In genomic region chr13:97099187-97099852, GRCm38 (mm10) we compare ENCODE assay signal across 10 mouse cellular contexts. TPM values are rescaled to one million over a fixed set of nuclear protein-coding genes. Genes with fewer than 3 reads are reported as not detected.
DNase-seq lines count a peak whose midpoint lies in the region; ATAC-seq and TF ChIP-seq lines count a peak whose summit lies in the region.
"Had no signal": no experiment of that assay in that cellular context is flagged by ENCODE, and none has a peak within 500 bp of the region (broad histone marks: within the 10 kb centered on the region; RNA-seq: fewer than 3 reads in every experiment).

Gm6169 (minus strand) TSS chr13:97099237.

- TF ChIP-seq CTCF in intestine, postnatal 0 days (IDR thresholded peaks at IDR 0.05; ENCODE audit: low read depth) = peak; percentile 90
- TF ChIP-seq CTCF in left cerebral cortex, adult 2 months (IDR thresholded peaks at IDR 0.05) = peak; percentile 61

- H3K9me3 ChIP-seq in intestine, postnatal 0 days (ENCODE audit: control insufficient read depth) = no peaks in the 10 kb centered on the region
- H3K9me3 ChIP-seq in intestine, embryonic 15.5 days = no peaks in the 10 kb centered on the region
- H3K9me3 ChIP-seq in hindbrain, embryonic 13.5 days = no peaks in the 10 kb centered on the region
- H3K9me3 ChIP-seq in midbrain, embryonic 16.5 days (replicated peaks; ENCODE audit: control insufficient read depth, low read length, poor library complexity, severe bottlenecking) = no peaks in the 10 kb centered on the region
- H3K9me3 ChIP-seq: neural tube, embryonic 13.5 days had no signal

- H3K4me3 ChIP-seq in intestine, postnatal 0 days (ENCODE audit: low read depth, low read length) = no peak within 1 kb of the TSS
- H3K4me3 ChIP-seq in intestine, embryonic 15.5 days (replicated peaks) = no peak within 1 kb of the TSS
- no peak within 1 kb of the TSS for H3K4me3 ChIP-seq in hindbrain, embryonic 13.5 days
- H3K4me3 ChIP-seq in left cerebral cortex, adult 2 months = no peak within 1 kb of the TSS
- H3K4me3 ChIP-seq in midbrain, embryonic 16.5 days (ENCODE audit: low read depth, low read length) = no peak within 1 kb of the TSS
- H3K4me3 ChIP-seq: erythroblast, embryonic 14.5 days; neural tube, embryonic 13.5 days had no signal

- WGBS in intestine, postnatal 0 days = 74% methylated on average over 18 of the region's 22 CpGs
- WGBS in intestine, embryonic 15.5 days = 68% methylated on average over 22 of the region's 22 CpGs
- WGBS in hindbrain, embryonic 13.5 days = 79% methylated on average over 22 of the region's 22 CpGs
- 75% methylated on average over 22 of the region's 22 CpGs for WGBS in midbrain, embryonic 16.5 days

- intact Hi-C loops in left cerebral cortex, adult 2 months (cut with DNase I) = no loop called here

- ATAC-seq in intestine, postnatal 0 days = no peak
- no peak for ATAC-seq in intestine, embryonic 15.5 days
- ATAC-seq in hindbrain, embryonic 13.5 days (ENCODE audit: low FRiP score) = 0 out of 2 replicates have a peak, but pooled peaks have one; percentile 52
- ATAC-seq in midbrain, embryonic 16.5 days = peak; percentile 42

- H3K4me2 ChIP-seq in intestine, postnatal 0 days (replicated peaks; ENCODE audit: low read depth) = no peak within 1 kb of the TSS
- H3K4me2 ChIP-seq in intestine, embryonic 15.5 days (replicated peaks) = no peak within 1 kb of the TSS
- no peak within 1 kb of the TSS for H3K4me2 ChIP-seq in hindbrain, embryonic 13.5 days
- no peak within 1 kb of the TSS for H3K4me2 ChIP-seq in midbrain, embryonic 16.5 days (ENCODE audit: low read length)
- H3K4me2 ChIP-seq: neural tube, embryonic 13.5 days had no signal

- no peaks in the 10 kb centered on the region for H3K4me1 ChIP-seq in intestine, postnatal 0 days (replicated peaks; ENCODE audit: control insufficient read depth, insufficient read depth, low read length)
- H3K4me1 ChIP-seq in intestine, embryonic 15.5 days (replicated peaks) = no peaks in the 10 kb centered on the region
- H3K4me1 ChIP-seq in hindbrain, embryonic 13.5 days (replicated peaks) = no peaks in the 10 kb centered on the region
- no peaks in the 10 kb centered on the region for H3K4me1 ChIP-seq in midbrain, embryonic 16.5 days (ENCODE audit: control insufficient read depth, insufficient read depth, low read length)
- H3K4me1 ChIP-seq: neural tube, embryonic 13.5 days had no signal

- no peak within 1 kb of the TSS for H3K9ac ChIP-seq in intestine, postnatal 0 days (ENCODE audit: low read depth, low read length)
- H3K9ac ChIP-seq in intestine, embryonic 15.5 days = no peak within 1 kb of the TSS
- H3K9ac ChIP-seq in hindbrain, embryonic 13.5 days = no peak within 1 kb of the TSS
- H3K9ac ChIP-seq in midbrain, embryonic 16.5 days (ENCODE audit: low read depth, low read length) = no peak within 1 kb of the TSS
- H3K9ac ChIP-seq: neural tube, embryonic 13.5 days had no signal

- no peaks in the 10 kb centered on the region for H3K36me3 ChIP-seq in intestine, postnatal 0 days (ENCODE audit: control insufficient read depth, insufficient read depth)
- H3K36me3 ChIP-seq in intestine, embryonic 15.5 days = no peaks in the 10 kb centered on the region
- peaks cover 13% of the 10 kb centered on the region; the same call in 1 of the 2 replicates for H3K36me3 ChIP-seq in hindbrain, embryonic 13.5 days
- H3K36me3 ChIP-seq in midbrain, embryonic 16.5 days (ENCODE audit: control insufficient read depth, insufficient read depth, low read length) = no peaks in the 10 kb centered on the region; the same call in 1 of the 2 replicates

- no peak within 1 kb of the TSS for H3K27ac ChIP-seq in intestine, postnatal 0 days (ENCODE audit: low read depth, low read length)
- no peak within 1 kb of the TSS for H3K27ac ChIP-seq in intestine, embryonic 15.5 days
- H3K27ac ChIP-seq in hindbrain, embryonic 13.5 days = no peak within 1 kb of the TSS
- no peak within 1 kb of the TSS for H3K27ac ChIP-seq in left cerebral cortex, adult 2 months
- no peak within 1 kb of the TSS for H3K27ac ChIP-seq in midbrain, embryonic 16.5 days (ENCODE audit: low read length)
- H3K27ac ChIP-seq: neural tube, embryonic 13.5 days had no signal

- no peaks in the 10 kb centered on the region for H3K27me3 ChIP-seq in intestine, postnatal 0 days (replicated peaks; ENCODE audit: control insufficient read depth, insufficient read depth, low read length)
- no peaks in the 10 kb centered on the region for H3K27me3 ChIP-seq in intestine, embryonic 15.5 days (replicated peaks)
- H3K27me3 ChIP-seq in hindbrain, embryonic 13.5 days = no peaks in the 10 kb centered on the region
- no peaks in the 10 kb centered on the region for H3K27me3 ChIP-seq in midbrain, embryonic 16.5 days (ENCODE audit: control insufficient read depth, insufficient read depth, low read depth, low read length)
- H3K27me3 ChIP-seq: neural tube, embryonic 13.5 days had no signal

- peak; percentile 70 for DNase-seq in adrenal gland, postnatal 10 days
- DNase-seq in embryo, embryonic 10 days (ENCODE audit: low spot score) = peak; percentile 68
- DNase-seq in left cerebral cortex, adult 2 months (ENCODE audit: extremely low spot score in 1 of 2, low spot score in 2 of 2) = peak; percentile 55 to 56
- peak; percentile 9 to 11 for DNase-seq in urinary bladder, postnatal 36 days (ENCODE audit: low spot score in 2 of 2)

RNA-seq across cellular contexts. Expression of gene Gm6169, which starts in this region (rescaled TPM):
- polyA plus RNA-seq in intestine, postnatal 0 days (2015; fragmentation: Nextera tagmentation; extraction: Ambion mirVana) = 3.5 and 4.2 TPM in 2 replicates
- 3.8 and 3.9 TPM in 2 replicates for polyA plus RNA-seq in intestine, embryonic 15.5 days (2015; fragmentation: Nextera tagmentation; extraction: Ambion mirVana)
- 10 to 100 TPM in 1 of 2 experiments, under 1 TPM in 1; 0.87 to 17.1 TPM for total RNA-seq in adrenal gland, postnatal 10 days (2021)
- polyA plus RNA-seq in hindbrain, embryonic 13.5 days (2015; fragmentation: Nextera tagmentation; extraction: Ambion mirVana) = 0.86 and 1.8 TPM in 2 replicates
- total RNA-seq in left cerebral cortex, adult 2 months (2021) = 1 to 10 TPM in 1 of 2 experiments, under 1 TPM in 1; 0.36 to 3.0 TPM
- polyA plus RNA-seq in midbrain, embryonic 16.5 days (2015; fragmentation: Nextera tagmentation; extraction: Ambion mirVana) = 0.61 and 0.67 TPM in 2 replicates
- polyA plus RNA-seq: erythroblast, embryonic 14.5 days had no signal

Comparison
In these comparisons a context has a peak if more than half of its experiments do, and no peak if none do; other contexts are left out.
1. Peak in ATAC-seq in midbrain, embryonic 16.5 days; RNA of the gene not detected or under 1 TPM.
2. DNase-seq: peak in every context shown above with its lines; median percentile 70 in adrenal gland, postnatal 10 days; 68 in embryo, embryonic 10 days; 56 in left cerebral cortex, adult 2 months; 10 in urinary bladder, postnatal 36 days.